Mouse (Mus musculus): Measurements from ENCODE around the gene Nup43. TPM values are rescaled to one million over a fixed set of nuclear protein-coding genes. Genes with fewer than 3 reads are reported as not detected.
"Not testable (repeated sequence)": the region's sequence is repeated elsewhere in the genome, so short reads cannot be mapped to it uniquely, and the experiment has no call there.

Nup43 gene
- polyA plus RNA-seq (2014; fragmentation: Nextera tagmentation; extraction: Ambion mirVana), result 66.1 and 68.3 TPM in 2 replicates

GRCm38 (mm10) chr10:7667342-7667802 lies at the start of gene Nup43:
TSS of gene Nup43 (plus strand) at chr10:7667503.
- Histone ChIP-seq H3K9ac (ENCODE audit: low read depth, low read length) (peak within 1 kb of the TSS; percentile 82), H3K36me3 (ENCODE audit: control insufficient read depth, insufficient read depth, low read length) (peaks cover 13% of the 10 kb centered on the region; the same call in 1 of the 2 replicates), H3K27ac (ENCODE audit: low read depth, low read length) (peak within 1 kb of the TSS; percentile 74), H3K4me1 (replicated peaks; ENCODE audit: control insufficient read depth, insufficient read depth, low read length) (peaks cover 24% of the 10 kb centered on the region), H3K9me3 (ENCODE audit: control insufficient read depth, low read length) (no peaks in the 10 kb centered on the region), H3K27me3 (replicated peaks; ENCODE audit: control insufficient read depth, insufficient read depth, low read length) (no peaks in the 10 kb centered on the region), H3K4me2 (peak within 1 kb of the TSS; percentile 86), H3K4me3 (ENCODE audit: low read depth, low read length) (peak within 1 kb of the TSS; percentile 89)
- peak; percentile 85 for DNase-seq (ENCODE audit: low spot score)
- under 1% methylated on average over 24 of the region's 24 CpGs for WGBS
- peak; percentile 76 for ATAC-seq (replicated peaks; ENCODE audit: low FRiP score)

- H3K4me2 ChIP-seq; H3K9me3 ChIP-seq (ENCODE audit: control insufficient read depth, low read length); H3K27me3 ChIP-seq (replicated peaks; ENCODE audit: control insufficient read depth, insufficient read depth, low read length); H3K27ac ChIP-seq (ENCODE audit: low read depth, low read length); H3K36me3 ChIP-seq (ENCODE audit: control insufficient read depth, insufficient read depth, low read length); H3K9ac ChIP-seq (ENCODE audit: low read depth, low read length); H3K4me1 ChIP-seq (replicated peaks; ENCODE audit: control insufficient read depth, insufficient read depth, low read length); H3K4me3 ChIP-seq (ENCODE audit: low read depth, low read length); ATAC-seq (replicated peaks; ENCODE audit: low FRiP score); DNase-seq (ENCODE audit: low spot score): not testable (repeated sequence)
- 66% methylated on average over 3 of the region's 3 CpGs for WGBS
These were observed 49.7 kb upstream of the Nup43 start for GRCm38 (mm10) chr10:7617556-7617955.

GRCm38 (mm10) chr10:7619821-7620241 lies 47.5 kb upstream of the Nup43 start:
- no peak for ATAC-seq (replicated peaks; ENCODE audit: low FRiP score)
- no peak overlapping the region for H3K4me3 ChIP-seq (ENCODE audit: low read depth, low read length)
- H3K27me3 ChIP-seq (replicated peaks; ENCODE audit: control insufficient read depth, insufficient read depth, low read length), result no peaks in the 10 kb centered on the region
- H3K9ac ChIP-seq (ENCODE audit: low read depth, low read length), result no peak overlapping the region
- DNase-seq (ENCODE audit: low spot score), result no peak
- WGBS, result 95% methylated on average over 5 of the region's 5 CpGs
- no peaks in the 10 kb centered on the region for H3K4me1 ChIP-seq (replicated peaks; ENCODE audit: control insufficient read depth, insufficient read depth, low read length)
- H3K36me3 ChIP-seq (ENCODE audit: control insufficient read depth, insufficient read depth, low read length), result no peaks in the 10 kb centered on the region
- H3K4me2 ChIP-seq, result no peak overlapping the region
- H3K27ac ChIP-seq (ENCODE audit: low read depth, low read length), result no peak overlapping the region
- H3K9me3 ChIP-seq (ENCODE audit: control insufficient read depth, low read length), result no peaks in the 10 kb centered on the region

- H3K4me2 ChIP-seq, result no peak overlapping the region
- H3K36me3 ChIP-seq (ENCODE audit: control insufficient read depth, insufficient read depth, low read length), result no peaks in the 10 kb centered on the region
- 73% methylated on average over 5 of the region's 5 CpGs for WGBS
- no peak for ATAC-seq (replicated peaks; ENCODE audit: low FRiP score)
- no peak overlapping the region for H3K4me3 ChIP-seq (ENCODE audit: low read depth, low read length)
- no peaks in the 10 kb centered on the region for H3K4me1 ChIP-seq (replicated peaks; ENCODE audit: control insufficient read depth, insufficient read depth, low read length)
- no peak overlapping the region for H3K9ac ChIP-seq (ENCODE audit: low read depth, low read length)
- no peak for DNase-seq (ENCODE audit: low spot score)
- H3K27me3 ChIP-seq (replicated peaks; ENCODE audit: control insufficient read depth, insufficient read depth, low read length), result no peaks in the 10 kb centered on the region
- no peaks in the 10 kb centered on the region for H3K9me3 ChIP-seq (ENCODE audit: control insufficient read depth, low read length)
- H3K27ac ChIP-seq (ENCODE audit: low read depth, low read length), result no peak overlapping the region
These were observed 46.6 kb upstream of the Nup43 start for GRCm38 (mm10) chr10:7620723-7621122.

- Histone ChIP-seq H3K9me3 (ENCODE audit: control insufficient read depth, low read length) (no peaks in the 10 kb centered on the region), H3K4me2 (no peak overlapping the region), H3K36me3 (ENCODE audit: control insufficient read depth, insufficient read depth, low read length) (no peaks in the 10 kb centered on the region), H3K27me3 (replicated peaks; ENCODE audit: control insufficient read depth, insufficient read depth, low read length) (no peaks in the 10 kb centered on the region), H3K4me1 (replicated peaks; ENCODE audit: control insufficient read depth, insufficient read depth, low read length) (no peaks in the 10 kb centered on the region), H3K9ac (ENCODE audit: low read depth, low read length) (no peak overlapping the region), H3K27ac (ENCODE audit: low read depth, low read length) (no peak overlapping the region), H3K4me3 (ENCODE audit: low read depth, low read length) (no peak overlapping the region)
- WGBS, result 87% methylated on average over 3 of the region's 3 CpGs
- DNase-seq (ENCODE audit: low spot score) (no peak), ATAC-seq (replicated peaks; ENCODE audit: low FRiP score) (no peak)
These were observed 44.9 kb upstream of the Nup43 start for GRCm38 (mm10) chr10:7622378-7622777.

- Histone ChIP-seq H3K4me1 (replicated peaks; ENCODE audit: control insufficient read depth, insufficient read depth, low read length) (no peaks in the 10 kb centered on the region), H3K4me3 (ENCODE audit: low read depth, low read length) (no peak overlapping the region)
These were observed 43.3 kb upstream of the Nup43 start for GRCm38 (mm10) chr10:7623861-7624518.

GRCm38 (mm10) chr10:7629092-7629491 lies 38.2 kb upstream of the Nup43 start:
- Histone ChIP-seq H3K4me2 (no peak overlapping the region), H3K36me3 (ENCODE audit: control insufficient read depth, insufficient read depth, low read length) (no peaks in the 10 kb centered on the region; the same call in 1 of the 2 replicates), H3K9ac (ENCODE audit: low read depth, low read length) (no peak overlapping the region), H3K27me3 (replicated peaks; ENCODE audit: control insufficient read depth, insufficient read depth, low read length) (no peaks in the 10 kb centered on the region), H3K27ac (ENCODE audit: low read depth, low read length) (no peak overlapping the region), H3K4me3 (ENCODE audit: low read depth, low read length) (no peak overlapping the region), H3K4me1 (replicated peaks; ENCODE audit: control insufficient read depth, insufficient read depth, low read length) (no peaks in the 10 kb centered on the region), H3K9me3 (ENCODE audit: control insufficient read depth, low read length) (no peaks in the 10 kb centered on the region)
- ATAC-seq (replicated peaks; ENCODE audit: low FRiP score) (no peak), DNase-seq (ENCODE audit: low spot score) (no peak)
- WGBS, result 96% methylated on average over 4 of the region's 4 CpGs

More at GRCm38 (mm10) chr10:7623861-7624518, 43.3 kb upstream of the Nup43 start:
- Histone ChIP-seq H3K27me3 (replicated peaks; ENCODE audit: control insufficient read depth, insufficient read depth, low read length) (no peaks in the 10 kb centered on the region), H3K4me2 (no peak overlapping the region), H3K9ac (ENCODE audit: low read depth, low read length) (no peak overlapping the region), H3K9me3 (ENCODE audit: control insufficient read depth, low read length) (no peaks in the 10 kb centered on the region), H3K27ac (ENCODE audit: low read depth, low read length) (no peak overlapping the region), H3K36me3 (ENCODE audit: control insufficient read depth, insufficient read depth, low read length) (no peaks in the 10 kb centered on the region)
- DNase-seq (ENCODE audit: low spot score) (no peak), ATAC-seq (replicated peaks; ENCODE audit: low FRiP score) (no peak)
- WGBS, result 79% methylated on average over 3 of the region's 3 CpGs

GRCm38 (mm10) chr10:7630286-7630685 lies 37.0 kb upstream of the Nup43 start:
- no peak for DNase-seq (ENCODE audit: low spot score)
- H3K9me3 ChIP-seq (ENCODE audit: control insufficient read depth, low read length), result no peaks in the 10 kb centered on the region
- no peak overlapping the region for H3K4me3 ChIP-seq (ENCODE audit: low read depth, low read length)
- H3K4me2 ChIP-seq, result no peak overlapping the region
- H3K4me1 ChIP-seq (replicated peaks; ENCODE audit: control insufficient read depth, insufficient read depth, low read length), result no peaks in the 10 kb centered on the region
- no peaks in the 10 kb centered on the region for H3K27me3 ChIP-seq (replicated peaks; ENCODE audit: control insufficient read depth, insufficient read depth, low read length)
- WGBS, result 94% methylated on average over 5 of the region's 5 CpGs
- no peak overlapping the region for H3K9ac ChIP-seq (ENCODE audit: low read depth, low read length)
- ATAC-seq (replicated peaks; ENCODE audit: low FRiP score), result no peak
- H3K36me3 ChIP-seq (ENCODE audit: control insufficient read depth, insufficient read depth, low read length), result no peaks in the 10 kb centered on the region; the same call in 1 of the 2 replicates
- no peak overlapping the region for H3K27ac ChIP-seq (ENCODE audit: low read depth, low read length)
